Mouse (Mus musculus): ENCODE data around the gene Casp3. TPM values are rescaled to one million over a fixed set of nuclear protein-coding genes. Genes with fewer than 3 reads are reported as not detected.

Casp3 gene
- 7.1 and 9.9 TPM in 2 replicates for polyA plus RNA-seq (2012; rRNA removed)

DNA sequence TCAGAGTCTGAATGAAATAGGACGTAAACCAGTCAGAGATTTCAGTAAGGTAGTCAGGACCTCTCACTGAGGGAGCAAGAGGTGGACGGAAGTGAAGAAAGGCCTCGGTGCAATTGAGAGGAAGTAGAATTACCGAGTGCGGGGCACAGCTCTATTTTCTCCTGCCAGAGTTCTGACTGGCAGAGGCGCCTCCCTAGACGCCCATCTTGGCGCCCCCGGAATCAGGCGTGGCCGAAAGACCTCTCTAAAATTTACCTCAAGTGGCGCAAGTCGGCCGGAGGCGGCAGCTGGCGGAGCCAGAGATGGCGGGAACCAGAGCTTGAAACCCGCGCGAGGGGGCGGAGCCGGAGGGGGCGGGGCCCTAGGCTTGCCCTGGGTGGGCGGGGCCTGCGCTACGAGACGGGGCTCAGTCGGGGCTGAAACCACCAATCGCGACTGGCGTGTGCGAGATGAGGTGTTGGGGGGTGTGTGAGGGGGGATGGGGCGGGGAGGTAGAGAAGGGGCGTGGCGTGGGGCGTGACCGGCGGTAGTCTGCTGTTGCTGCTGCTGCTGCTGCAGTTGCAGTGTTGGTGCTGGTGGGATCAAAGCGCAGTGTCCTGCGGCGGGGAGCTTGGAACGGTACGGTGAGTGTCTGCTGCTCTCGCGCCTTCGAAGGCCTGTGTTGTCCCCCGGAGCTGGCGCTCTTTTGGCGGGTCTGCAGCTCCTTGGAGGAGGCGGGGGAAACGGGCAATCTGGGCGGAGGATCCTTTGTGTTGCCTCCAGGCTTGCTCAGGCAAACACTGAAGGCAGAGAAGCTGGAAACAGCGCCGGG, at the start of gene Casp3, which contains the start of gene Primpol:
Gene Casp3, plus strand, starts transcription at position 413 of the 811 bp plus-strand sequence.
Gene Primpol, minus strand, starts transcription at position 334 of the 811 bp plus-strand sequence.

Other genes with a start within 250 kb of the Casp3 start
- gene Acsl1, start 146.3 kb upstream of the Casp3 start, polyA plus RNA-seq (2012; rRNA removed) = 10.3 and 13.6 TPM in 2 replicates
- gene Cenpu, start 65.3 kb upstream of the Casp3 start, polyA plus RNA-seq (2012; rRNA removed) = 0.91 and 3.5 TPM in 2 replicates
- gene Primpol, start 79 bp upstream of the Casp3 start, polyA plus RNA-seq (2012; rRNA removed) = 0.88 and 0.92 TPM in 2 replicates
- 20.8 and 27.3 TPM in 2 replicates for gene Irf2, start 122.4 kb downstream of the Casp3 start, polyA plus RNA-seq (2012; rRNA removed)

All from colon, adult 2 months (tissue).